Mouse (Mus musculus) midbrain, embryonic 14.5 days (tissue): ENCODE measurements around the gene Dab1. TPM values are rescaled to one million over a fixed set of nuclear protein-coding genes. Genes with fewer than 3 reads are reported as not detected.

Experiments
- ATAC-seq: fragments of 200-750 bp; cut with Nextera tagmentation; 2 replicates; pipeline ENCODE4 v1.8.0; 2017; ENCODE audit warnings: moderate number of reproducible peaks, moderate library complexity; ENCODE audit not compliant: low FRiP score, low TSS enrichment
- DNase-seq: peaks from one replicate; pipeline ENCODE4 v3.0.0-alpha.2; 2015
- H3K27ac ChIP-seq: fragments of 300-500 bp; sonication (generic); replicated peaks from 2 replicates; pipeline ENCODE4 v1.5.1; 2014; ENCODE audit warnings: mild to moderate bottlenecking, low read depth, low read length, moderate library complexity
- H3K27me3 ChIP-seq: fragments of 300-500 bp; sonication (generic); 2 replicates; pipeline ENCODE4 v1.6.1; 2014; ENCODE audit warnings: low read length, control low read depth, mixed read lengths; ENCODE audit not compliant: control insufficient read depth, insufficient read depth
- H3K36me3 ChIP-seq: fragments of 300-500 bp; sonication (generic); 2 replicates; pipeline ENCODE4 v1.6.1; 2014; ENCODE audit warnings: low read length, control low read depth; ENCODE audit not compliant: control insufficient read depth, insufficient read depth
- H3K4me1 ChIP-seq: fragments of 300-500 bp; sonication (generic); 2 replicates; pipeline ENCODE4 v1.6.1; 2014; ENCODE audit warnings: mild to moderate bottlenecking, antibody characterized with exemption, low read length, control low read depth; ENCODE audit not compliant: control insufficient read depth, insufficient read depth
- H3K4me2 ChIP-seq: fragments of 300-500 bp; sonication (generic); 2 replicates; pipeline ENCODE4 v1.6.1; 2014; ENCODE audit warnings: mild to moderate bottlenecking, low read length, moderate library complexity
- H3K4me3 ChIP-seq: fragments of 300-500 bp; sonication (generic); replicated peaks from 2 replicates; pipeline ENCODE4 v1.5.1; 2014; ENCODE audit warnings: low read depth, low read length
- H3K9ac ChIP-seq: fragments of 300-500 bp; sonication (generic); replicated peaks from 2 replicates; pipeline ENCODE4 v1.6.1; 2014; ENCODE audit warnings: mild to moderate bottlenecking, low read length, moderate library complexity
- H3K9me3 ChIP-seq: fragments of 300-500 bp; sonication (generic); 2 replicates; pipeline ENCODE4 v1.6.1; 2016; ENCODE audit warnings: low read length, control low read depth, mixed read lengths; ENCODE audit not compliant: control insufficient read depth
- WGBS: fragments of 180-500 bp; shearing (Covaris S2); extraction: QIAGEN DNeasy Blood & Tissue Kit; methylation state at CpG from one replicate; pipeline ENCODE4 v1.1.7; 2014; 5-methylcytosine and 5-hydroxymethylcytosine counted together
- polyA plus RNA-seq: library from polyadenylated mRNA; unstranded; fragments of >200 nt; fragmentation: Nextera tagmentation; extraction: Ambion mirVana; gene quantifications from 2 replicates; pipeline ENCODE4 v1.2.1, GENCODE M21; 2014

The Dab1 gene
- polyA plus RNA-seq, 1 experiment from 2014 or later: 146 TPM

GRCm38 (mm10) chr4:104456173-104456873, 837.2 kb downstream of the Dab1 start:
- H3K4me3 ChIP-seq: no peak overlapping the region
- H3K27me3 ChIP-seq: no peaks in the 10 kb centered on the region
- no peak overlapping the region for H3K4me2 ChIP-seq
- H3K9ac ChIP-seq: no peak overlapping the region
- WGBS: 87% methylated on average over 7 of the region's 7 CpGs
- no peak overlapping the region for H3K27ac ChIP-seq
- H3K36me3 ChIP-seq: no peaks in the 10 kb centered on the region
- peaks cover 12% of the 10 kb centered on the region for H3K4me1 ChIP-seq
- H3K9me3 ChIP-seq: no peaks in the 10 kb centered on the region
- no peak for ATAC-seq
- no peak for DNase-seq

DNA sequence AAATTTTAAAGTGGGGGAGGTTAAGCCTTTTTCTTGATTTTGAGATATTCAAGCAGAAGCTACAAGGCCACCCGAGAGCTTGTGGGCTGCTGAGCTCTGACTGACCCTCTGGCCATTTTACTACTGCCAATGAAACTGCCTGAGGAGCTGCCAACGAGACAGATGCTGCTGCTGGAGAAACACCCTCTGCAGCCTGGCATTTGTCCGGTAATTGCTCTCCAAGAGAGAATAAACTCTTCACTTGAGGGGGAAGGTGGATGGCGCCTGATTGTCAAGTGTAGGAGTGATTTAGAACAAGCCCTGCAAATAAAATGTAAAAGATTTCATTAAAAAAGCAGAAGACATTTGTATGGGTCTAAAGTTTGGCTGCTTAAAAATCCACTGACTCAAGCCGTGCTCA, 839.6 kb downstream of the Dab1 start:
- WGBS: 75% methylated on average over 5 of the region's 5 CpGs
- no peak for DNase-seq
- Histone ChIP-seq H3K27ac (no peak overlapping the region), H3K4me1 (peaks cover 10% of the 10 kb centered on the region; the same call in 1 of the 2 replicates), H3K9ac (no peak overlapping the region), H3K9me3 (no peaks in the 10 kb centered on the region), H3K4me3 (no peak overlapping the region), H3K4me2 (no peak overlapping the region), H3K27me3 (no peaks in the 10 kb centered on the region), H3K36me3 (no peaks in the 10 kb centered on the region)
- no peak for ATAC-seq

DNA sequence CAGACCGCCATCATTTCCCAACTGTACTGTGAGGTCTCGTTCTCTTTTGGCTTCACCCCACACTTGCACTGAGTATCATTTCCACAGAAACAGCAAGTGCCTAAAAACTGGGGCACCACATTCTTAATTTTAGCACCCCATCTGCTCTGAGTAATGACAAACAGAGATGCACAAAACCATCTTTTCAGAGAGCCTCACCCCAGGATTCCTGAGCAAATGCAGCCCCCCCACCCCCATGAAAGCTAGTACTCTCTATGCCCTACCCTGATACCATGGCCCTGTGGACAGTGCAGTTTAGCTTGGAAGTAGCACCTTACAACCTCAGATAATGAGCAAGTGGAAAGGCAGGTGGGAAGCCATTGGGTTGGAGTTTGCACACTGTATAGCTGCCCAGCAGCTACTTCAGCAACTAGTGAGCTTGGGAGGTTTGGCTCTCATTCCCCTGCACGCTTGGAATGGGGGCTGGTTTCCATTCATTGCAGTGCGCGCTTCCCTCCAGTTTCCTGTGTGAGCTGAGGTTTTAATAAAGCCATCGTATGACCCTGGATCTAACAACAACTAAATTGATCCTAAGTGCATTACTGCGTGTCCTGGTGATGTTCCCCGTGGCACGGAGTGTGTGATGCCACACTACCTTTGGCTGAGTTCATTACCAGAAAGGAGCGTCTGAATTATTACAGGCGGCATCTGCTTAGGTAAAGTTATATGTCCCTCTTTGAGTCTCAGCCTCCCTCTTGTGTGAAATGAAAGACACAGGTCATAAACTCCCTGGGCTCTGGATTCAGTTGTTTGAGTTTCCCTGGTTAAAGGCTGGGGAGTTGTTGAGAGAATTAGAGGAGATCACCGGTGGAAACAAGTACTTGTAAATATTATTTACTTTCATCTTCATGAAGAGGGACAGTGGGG, 842.2 kb downstream of the Dab1 start:
- DNase-seq (no peak), ATAC-seq (no peak)
- Histone ChIP-seq H3K4me3 (no peak overlapping the region), H3K27me3 (no peaks in the 10 kb centered on the region), H3K9me3 (no peaks in the 10 kb centered on the region), H3K4me1 (peaks cover 27% of the 10 kb centered on the region), H3K27ac (no peak overlapping the region), H3K36me3 (no peaks in the 10 kb centered on the region), H3K9ac (no peak overlapping the region), H3K4me2 (no peak overlapping the region)
- WGBS: 86% methylated on average over 12 of the region's 12 CpGs

DNA sequence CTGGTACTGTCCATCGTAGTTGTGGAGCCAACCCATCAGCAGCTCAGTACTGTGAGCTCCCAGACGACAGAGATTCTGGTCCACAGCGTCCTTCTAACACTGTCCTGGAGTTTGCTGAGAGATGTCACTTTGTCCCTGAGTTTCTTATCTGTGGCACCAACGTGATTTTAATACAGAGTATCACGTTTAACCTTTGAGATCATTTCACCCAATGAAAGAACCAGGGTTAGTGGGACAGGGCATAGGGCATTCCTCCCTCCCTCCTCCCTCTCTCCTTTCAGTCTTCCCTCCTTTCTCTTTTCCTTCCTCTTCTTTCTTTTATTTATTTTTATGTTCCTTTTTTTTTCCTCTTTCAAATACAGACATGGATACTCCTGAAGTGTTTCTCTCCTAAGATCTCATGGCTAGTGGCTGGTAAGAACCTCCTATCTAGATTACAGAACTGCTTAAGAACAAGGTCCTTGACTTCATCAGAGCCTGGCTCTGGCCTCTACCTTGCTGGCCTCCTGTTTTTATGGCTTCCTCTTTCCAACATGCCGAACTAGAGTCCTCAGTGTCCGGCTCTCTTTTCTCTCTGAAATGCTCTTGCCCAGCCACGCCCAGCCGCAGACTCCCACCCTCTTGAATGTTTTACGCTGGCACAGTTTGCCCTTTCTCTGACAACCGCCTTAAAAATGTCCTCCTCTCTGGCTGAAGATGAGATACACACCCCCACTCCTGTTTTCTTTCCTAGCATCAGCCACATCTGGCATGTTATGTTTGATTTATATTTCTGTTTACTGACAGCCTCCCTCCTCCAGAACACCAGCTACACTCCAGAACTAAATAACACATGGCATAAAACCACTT, 844.0 kb downstream of the Dab1 start:
- no peak overlapping the region for H3K27ac ChIP-seq
- H3K36me3 ChIP-seq: no peaks in the 10 kb centered on the region
- H3K27me3 ChIP-seq: no peaks in the 10 kb centered on the region
- peaks cover 30% of the 10 kb centered on the region for H3K4me1 ChIP-seq
- H3K9ac ChIP-seq: no peak overlapping the region
- WGBS: 87% methylated on average over 11 of the region's 11 CpGs
- H3K9me3 ChIP-seq: no peaks in the 10 kb centered on the region
- H3K4me2 ChIP-seq: no peak overlapping the region
- DNase-seq (no peak), ATAC-seq (no peak)
- H3K4me3 ChIP-seq: no peak overlapping the region

- Histone ChIP-seq H3K4me1 (peaks cover 30% of the 10 kb centered on the region), H3K9ac (no peak overlapping the region), H3K9me3 (no peaks in the 10 kb centered on the region), H3K27me3 (no peaks in the 10 kb centered on the region), H3K27ac (no peak overlapping the region), H3K36me3 (no peaks in the 10 kb centered on the region), H3K4me2 (no peak overlapping the region), H3K4me3 (no peak overlapping the region)
- 79% methylated on average over 7 of the region's 7 CpGs for WGBS
- no peak for DNase-seq
- no peak for ATAC-seq
Observed at GRCm38 (mm10) chr4:104463781-104464170, 844.6 kb downstream of the Dab1 start.

- no peak for ATAC-seq
- Histone ChIP-seq H3K9ac (no peak overlapping the region), H3K4me1 (peaks cover 30% of the 10 kb centered on the region), H3K4me2 (no peak overlapping the region), H3K27ac (no peak overlapping the region), H3K9me3 (no peaks in the 10 kb centered on the region), H3K4me3 (no peak overlapping the region), H3K36me3 (no peaks in the 10 kb centered on the region), H3K27me3 (no peaks in the 10 kb centered on the region)
- DNase-seq: no peak
- WGBS: 91% methylated on average over 1 of the region's 1 CpGs
Observed at GRCm38 (mm10) chr4:104465594-104465993, 846.4 kb downstream of the Dab1 start.

DNA sequence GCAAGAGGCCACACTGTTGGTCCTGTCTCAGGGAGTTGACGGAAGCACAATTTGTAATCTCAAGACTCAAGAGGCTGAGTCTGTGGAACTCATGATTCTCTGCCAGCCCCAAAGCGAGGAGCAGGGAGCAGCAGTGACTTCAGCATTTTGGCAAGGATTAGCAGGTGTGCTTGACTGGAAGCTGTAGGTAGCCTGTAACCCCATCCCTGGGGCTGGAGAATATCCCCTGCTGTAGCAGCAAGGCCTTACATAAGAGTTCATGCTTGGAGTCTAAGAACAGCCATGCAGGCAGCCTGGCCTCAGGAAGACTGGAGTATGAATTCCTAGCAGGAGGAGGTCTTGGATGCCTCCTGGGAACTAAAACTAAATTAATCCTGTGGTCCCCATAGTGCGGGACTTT, 849.5 kb downstream of the Dab1 start:
- Histone ChIP-seq H3K9me3 (no peaks in the 10 kb centered on the region), H3K36me3 (no peaks in the 10 kb centered on the region), H3K9ac (no peak overlapping the region), H3K4me2 (no peak overlapping the region), H3K4me1 (peaks cover 25% of the 10 kb centered on the region), H3K27ac (no peak overlapping the region), H3K4me3 (no peak overlapping the region), H3K27me3 (no peaks in the 10 kb centered on the region)
- no peak for DNase-seq
- no peak for ATAC-seq
- WGBS: 80% methylated on average over 3 of the region's 3 CpGs

GRCm38 (mm10) chr4:104472915-104473314, 853.8 kb downstream of the Dab1 start:
- H3K4me2 ChIP-seq: no peak overlapping the region
- no peaks in the 10 kb centered on the region for H3K4me1 ChIP-seq
- no peaks in the 10 kb centered on the region for H3K9me3 ChIP-seq
- H3K27me3 ChIP-seq: no peaks in the 10 kb centered on the region
- no peaks in the 10 kb centered on the region for H3K36me3 ChIP-seq
- no peak overlapping the region for H3K27ac ChIP-seq
- WGBS: 59% methylated on average over 4 of the region's 4 CpGs
- no peak for DNase-seq
- H3K4me3 ChIP-seq: no peak overlapping the region
- H3K9ac ChIP-seq: no peak overlapping the region
- no peak for ATAC-seq
